27 mouse cellular contexts compared by ENCODE assay signal in the genomic region with DNA sequence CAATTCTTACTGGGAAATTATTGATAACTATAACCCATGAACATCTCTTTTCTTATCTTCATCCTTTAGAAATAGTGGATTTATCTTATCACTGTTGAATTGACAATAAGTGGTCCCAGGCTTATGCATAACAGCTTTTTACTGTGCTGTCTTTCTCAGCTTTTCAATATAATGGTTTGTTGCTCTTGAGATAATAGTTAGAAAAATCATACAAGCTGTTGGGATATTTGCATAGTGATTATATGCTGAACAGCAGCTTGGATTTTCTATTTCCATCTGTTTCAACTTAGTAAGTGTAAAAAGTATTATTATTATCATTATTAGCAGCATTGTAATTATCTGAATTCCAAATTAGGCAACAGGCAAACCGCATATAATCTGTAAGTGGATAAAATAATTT.
"Had no signal": no experiment of that assay in that cellular context is flagged by ENCODE, and none has a peak within 500 bp of the region (broad histone marks: within the 10 kb centered on the region; RNA-seq: fewer than 3 reads in every experiment).

No protein-coding gene starts in this region.

- H3K9me3 ChIP-seq: heart, embryonic 10.5 days; heart, embryonic 12.5 days; hindbrain, embryonic 10.5 days; hindbrain, embryonic 12.5 days; intestine, embryonic 15.5 days; kidney, embryonic 15.5 days; limb, embryonic 13.5 days; limb, embryonic 15.5 days; liver, embryonic 12.5 days had no signal

- ATAC-seq: hindbrain, embryonic 16.5 days; inflammation-experienced regulatory T-cells, adult 6 months; intestine, embryonic 15.5 days; intestine, postnatal 0 days; liver, embryonic 12.5 days had no signal

- H3K4me1 ChIP-seq: heart, embryonic 10.5 days; heart, embryonic 12.5 days; hindbrain, embryonic 10.5 days; hindbrain, embryonic 12.5 days; intestine, embryonic 15.5 days; kidney, embryonic 15.5 days; limb, embryonic 13.5 days; limb, embryonic 15.5 days; liver, embryonic 12.5 days had no signal

- H3K9ac ChIP-seq: heart, embryonic 12.5 days; hindbrain, embryonic 12.5 days; hindbrain, embryonic 14.5 days; intestine, embryonic 15.5 days; kidney, embryonic 15.5 days; limb, embryonic 13.5 days; limb, embryonic 15.5 days; liver, embryonic 12.5 days; liver, embryonic 14.5 days had no signal

- H3K4me2 ChIP-seq: heart, embryonic 12.5 days; hindbrain, embryonic 12.5 days; hindbrain, embryonic 14.5 days; intestine, embryonic 15.5 days; kidney, embryonic 15.5 days; limb, embryonic 13.5 days; limb, embryonic 15.5 days; liver, embryonic 12.5 days had no signal

- H3K36me3 ChIP-seq: heart, embryonic 10.5 days; heart, embryonic 12.5 days; hindbrain, embryonic 10.5 days; hindbrain, embryonic 12.5 days; intestine, embryonic 15.5 days; kidney, embryonic 15.5 days; limb, embryonic 13.5 days; limb, embryonic 15.5 days; liver, embryonic 12.5 days had no signal

- DNase-seq: gastrocnemius, postnatal 25 days; heart, adult 18-20 months; heart, postnatal 10 days; heart, postnatal 4 days; kidney, adult 2 months; kidney, adult 9 months; kidney, postnatal 14 days; kidney, postnatal 36 days; layer of hippocampus, adult 9-11 months; layer of hippocampus, postnatal 36 days; left cerebral cortex, postnatal 4 days; lung, adult 18-20 months had no signal

- H3K4me3 ChIP-seq: heart, embryonic 10.5 days; heart, embryonic 12.5 days; hindbrain, embryonic 10.5 days; hindbrain, embryonic 12.5 days; intestine, embryonic 15.5 days; kidney, embryonic 15.5 days; limb, embryonic 13.5 days; limb, embryonic 15.5 days; liver, embryonic 12.5 days had no signal

- H3K27me3 ChIP-seq: heart, embryonic 12.5 days; hindbrain, embryonic 12.5 days; intestine, embryonic 15.5 days; kidney, embryonic 15.5 days; limb, embryonic 13.5 days; limb, embryonic 15.5 days; liver, embryonic 12.5 days had no signal

- H3K27ac ChIP-seq: heart, embryonic 10.5 days; hindbrain, embryonic 10.5 days; hindbrain, embryonic 12.5 days; hindbrain, embryonic 14.5 days; intestine, embryonic 15.5 days; kidney, embryonic 15.5 days; kidney, postnatal 0 days; limb, embryonic 13.5 days; limb, embryonic 15.5 days; liver, embryonic 12.5 days; liver, embryonic 14.5 days had no signal
